Mouse (Mus musculus): ENCODE data around the gene Gm17364.
A peak's percentile ranks its signal among the peaks of the same experiment; 100 is the strongest.
"Not testable (repeated sequence)": the region's sequence is repeated elsewhere in the genome, so short reads cannot be mapped to it uniquely, and the experiment has no call there.

Gm17364 gene

GRCm38 (mm10) chr13:41273927-41274650, at the start of gene Gm17364:
Gm17364 (minus strand) TSS chr13:41273977.
- no peak for DNase-seq (ENCODE audit: low spot score)

GRCm38 (mm10) chr13:41321433-41321832, 47.7 kb upstream of the Gm17364 start:
- no peak for DNase-seq (ENCODE audit: low spot score)

DNA sequence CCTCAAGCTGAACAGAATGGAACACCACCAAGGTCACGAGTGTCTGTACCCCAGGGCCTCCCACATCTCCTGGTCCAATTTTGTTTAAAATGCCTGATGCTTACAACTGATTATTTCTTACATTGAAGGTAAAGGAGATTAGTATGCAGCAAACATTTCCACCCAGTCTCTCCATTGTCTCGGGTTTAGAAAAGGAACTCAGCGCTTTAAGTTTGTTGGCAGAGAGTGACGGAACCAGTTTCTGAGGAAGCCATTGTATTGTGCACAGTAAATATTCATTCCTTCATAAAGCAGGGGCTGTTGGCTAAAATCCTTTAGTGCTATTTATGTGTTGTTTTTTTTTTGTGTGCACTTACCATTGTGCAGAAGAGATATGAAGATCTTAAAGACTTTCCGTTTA, 47.0 kb upstream of the Gm17364 start:
- DNase-seq (ENCODE audit: low spot score), result no peak

GRCm38 (mm10) chr13:41302716-41303115, 28.9 kb upstream of the Gm17364 start:
- peak; percentile 63 for DNase-seq (ENCODE audit: low spot score)

DNA sequence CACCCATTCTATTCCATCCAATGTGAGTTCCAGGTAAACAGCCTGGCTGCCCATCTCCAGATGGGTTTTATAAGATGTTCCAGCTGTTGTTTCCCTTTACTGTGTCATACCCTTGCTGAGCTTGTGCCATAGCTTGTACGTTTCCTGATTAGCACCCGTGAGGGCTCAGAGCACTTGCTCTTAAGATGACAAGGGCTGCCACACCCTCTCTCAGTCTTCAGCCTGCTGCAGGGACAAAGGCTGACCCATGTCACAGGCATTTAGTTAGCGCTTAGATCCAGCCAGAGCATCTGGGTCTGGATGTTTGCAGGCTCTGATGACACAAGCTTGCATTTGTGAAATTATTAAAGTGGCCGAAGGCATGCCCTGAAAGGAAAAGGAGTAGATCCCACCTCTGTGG, 26.3 kb upstream of the Gm17364 start:
- no peak for DNase-seq (ENCODE audit: low spot score)

GRCm38 (mm10) chr13:41298996-41299395, 25.2 kb upstream of the Gm17364 start:
- DNase-seq (ENCODE audit: low spot score), result no peak

DNA sequence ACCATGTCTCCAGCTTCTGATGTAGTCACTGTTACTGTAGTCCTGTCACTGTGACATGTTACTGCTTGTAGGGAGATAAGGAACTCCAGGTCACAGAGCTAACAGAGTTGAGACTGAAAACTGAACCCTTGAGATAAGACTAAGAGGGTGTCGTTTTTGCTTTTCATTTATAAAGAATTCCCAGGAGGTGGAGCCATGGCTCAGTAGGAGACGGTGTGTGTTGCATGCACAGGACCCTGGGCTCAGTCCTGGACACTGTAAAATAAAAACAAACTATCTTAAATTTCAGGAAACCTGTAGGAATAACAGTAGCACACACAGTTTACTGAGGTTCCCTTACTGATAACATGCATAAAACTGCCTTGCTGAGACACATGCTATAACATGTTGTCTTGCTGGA, 24.8 kb upstream of the Gm17364 start:
- no peak for DNase-seq (ENCODE audit: low spot score)

DNA sequence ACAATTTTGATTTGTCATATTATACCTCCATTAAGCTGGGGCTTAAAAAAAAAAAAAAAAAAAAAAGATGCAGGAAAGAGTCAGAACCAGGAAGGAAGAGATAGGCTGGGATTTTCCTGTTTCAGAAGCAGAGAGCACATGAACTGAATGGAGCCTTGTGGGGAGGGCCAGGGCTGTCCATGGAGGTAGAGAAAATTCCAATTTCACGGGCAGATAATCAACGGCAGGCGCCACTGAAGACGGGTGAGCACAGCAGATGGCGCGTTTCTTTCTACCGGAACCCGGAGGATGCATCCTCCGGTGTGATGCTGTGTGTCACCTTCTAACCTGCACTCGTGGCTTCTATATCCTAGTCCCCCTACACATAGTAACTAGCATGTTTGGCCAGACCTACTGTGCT, 22.6 kb upstream of the Gm17364 start:
- DNase-seq (ENCODE audit: low spot score), result no peak

- no peak for DNase-seq (ENCODE audit: low spot score)
Measured at GRCm38 (mm10) chr13:41295886-41296285, 22.1 kb upstream of the Gm17364 start.

DNA sequence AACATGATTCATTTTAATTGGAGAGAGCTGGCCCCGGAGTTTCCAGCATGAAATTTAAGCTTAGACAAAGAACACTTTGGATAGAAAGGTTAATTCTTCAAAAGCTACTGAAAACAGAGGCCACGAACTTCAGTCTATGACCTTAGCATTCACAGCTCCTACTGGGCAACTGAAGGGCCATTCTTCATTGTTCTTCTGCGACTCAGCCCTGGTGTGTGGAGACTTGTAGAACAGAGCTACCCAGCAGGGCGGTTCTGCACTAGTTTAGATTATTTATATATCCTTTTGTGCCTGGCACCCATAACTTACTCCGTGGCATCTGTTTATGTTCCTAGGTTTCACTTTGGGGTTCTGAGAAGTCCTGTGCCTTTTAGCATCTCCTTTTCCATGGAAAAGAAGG, 19.8 kb upstream of the Gm17364 start:
- no peak for DNase-seq (ENCODE audit: low spot score)

DNA sequence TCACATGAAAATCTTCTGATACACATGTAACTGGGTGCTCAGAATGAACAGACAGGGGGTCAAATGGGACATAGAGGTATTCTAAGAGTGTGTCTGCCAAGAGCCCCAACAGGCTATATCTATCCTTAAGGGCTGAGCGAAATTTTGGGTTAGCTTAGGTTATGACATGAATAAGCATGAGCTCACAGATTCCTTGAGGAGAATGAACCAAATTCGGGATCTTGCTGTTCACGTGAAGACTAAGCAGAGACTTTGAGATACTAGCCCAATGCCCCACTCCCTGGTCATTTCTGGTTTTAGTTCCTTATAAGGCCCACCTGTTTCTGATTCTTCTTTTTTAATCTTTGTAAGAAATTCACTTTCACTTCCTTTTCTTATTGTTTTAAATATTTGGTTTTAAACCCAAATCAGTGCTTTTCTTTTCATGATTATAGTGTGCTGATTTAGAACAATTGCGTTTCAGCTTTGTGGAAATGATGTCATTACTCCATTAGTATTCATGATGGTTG, 17.7 kb upstream of the Gm17364 start:
- DNase-seq (ENCODE audit: low spot score), result no peak

- no peak for DNase-seq (ENCODE audit: low spot score)
Measured at GRCm38 (mm10) chr13:41286285-41286684, 12.5 kb upstream of the Gm17364 start.

- DNase-seq (ENCODE audit: low spot score), result no peak
Measured at GRCm38 (mm10) chr13:41285448-41285847, 11.7 kb upstream of the Gm17364 start.

- DNase-seq (ENCODE audit: low spot score), result peak; percentile 42
Measured at GRCm38 (mm10) chr13:41283256-41283655, 9.5 kb upstream of the Gm17364 start.

DNA sequence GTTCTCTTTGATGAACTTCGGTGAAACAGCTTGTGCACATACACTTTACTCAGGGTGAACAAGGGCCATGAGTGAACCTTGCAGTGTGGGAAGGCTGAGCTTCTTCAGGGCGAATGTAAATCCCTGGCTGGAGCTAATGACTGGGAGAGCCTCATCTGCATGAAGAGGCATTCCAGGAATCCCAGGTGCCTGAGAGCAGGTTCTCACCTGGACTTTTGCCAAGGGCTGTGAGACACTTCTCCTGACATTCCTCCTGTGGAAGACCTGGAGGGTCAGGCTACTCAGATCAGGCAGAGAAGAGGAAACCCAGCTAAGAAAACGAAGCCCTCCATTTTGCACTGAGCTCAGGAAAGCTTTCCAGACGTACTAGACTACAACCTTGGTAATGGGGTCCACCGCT, 6.9 kb upstream of the Gm17364 start:
- DNase-seq (ENCODE audit: low spot score), result no peak

DNA sequence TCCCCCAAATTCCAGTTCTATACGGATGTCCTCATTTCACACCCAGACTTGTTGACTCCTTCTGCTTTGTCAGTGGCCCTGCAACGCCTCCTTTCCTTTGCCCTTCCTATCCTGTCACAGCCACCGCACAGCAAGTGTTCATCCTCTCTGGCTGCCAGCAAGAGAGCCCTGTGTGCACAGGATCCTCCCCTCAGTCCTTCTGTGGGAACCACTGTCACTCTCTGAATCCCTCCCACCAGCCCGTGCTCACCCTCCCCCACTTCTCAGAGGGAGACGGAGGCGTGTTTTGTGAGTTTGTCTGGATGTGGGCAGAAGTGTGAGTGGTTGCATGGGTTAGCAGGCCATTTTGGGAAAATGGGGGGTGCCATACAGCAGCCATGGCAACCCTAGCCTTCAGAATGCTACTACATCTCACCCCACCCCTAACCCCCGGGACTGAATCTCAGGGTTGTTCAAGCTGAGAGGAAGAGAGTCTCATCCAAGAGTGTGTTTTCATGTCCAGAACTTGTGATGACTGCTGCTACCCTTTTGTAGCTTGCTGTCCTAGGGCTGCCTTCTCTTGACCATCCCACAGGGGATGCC, 5.9 kb downstream of the Gm17364 start:
- no peak for DNase-seq (ENCODE audit: low spot score)

- DNase-seq (ENCODE audit: low spot score), result no peak
Measured at GRCm38 (mm10) chr13:41263304-41264006, 10.3 kb downstream of the Gm17364 start.

- not testable (repeated sequence) for DNase-seq (ENCODE audit: low spot score)
Measured at GRCm38 (mm10) chr13:41261617-41262016, 12.2 kb downstream of the Gm17364 start.

DNA sequence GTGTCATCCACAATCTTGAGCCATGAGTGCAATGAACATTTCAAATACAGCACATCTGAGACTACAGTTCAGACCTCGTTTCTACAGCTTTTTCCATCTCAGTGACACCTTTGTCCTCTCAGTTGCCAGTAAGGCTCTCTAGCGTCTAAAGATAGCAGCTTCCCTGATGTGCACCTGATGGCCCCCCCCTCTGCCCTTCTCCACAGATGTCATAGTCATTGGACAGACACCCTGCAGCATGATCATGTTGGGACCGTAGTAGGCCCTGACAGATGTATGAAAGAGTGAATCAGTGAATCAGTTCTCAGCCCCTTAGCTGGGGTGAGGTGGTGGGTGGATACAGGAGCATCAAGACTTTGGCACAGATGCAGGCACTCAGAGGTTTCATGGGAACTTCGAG, 15.9 kb downstream of the Gm17364 start:
- DNase-seq (ENCODE audit: low spot score), result no peak

DNA sequence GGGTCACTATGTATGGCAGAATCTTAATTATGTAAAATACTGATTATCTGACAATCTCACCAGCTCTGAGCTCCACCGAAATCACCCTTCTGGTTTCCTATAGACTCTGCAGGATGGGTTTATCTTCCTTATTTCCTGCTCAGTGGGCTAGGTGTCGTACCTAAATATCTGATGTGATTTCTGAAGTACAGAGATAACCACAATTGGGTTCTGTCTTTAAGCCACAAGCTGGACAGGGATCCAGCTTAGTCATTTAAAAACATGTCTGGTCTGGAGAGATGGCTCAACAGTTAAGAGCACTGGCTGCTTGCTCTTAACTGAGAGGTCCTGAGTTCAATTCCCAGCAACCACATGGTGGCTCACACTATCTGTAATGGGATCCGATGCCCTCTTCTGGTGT, 16.8 kb downstream of the Gm17364 start:
- no peak for DNase-seq (ENCODE audit: low spot score)

DNA sequence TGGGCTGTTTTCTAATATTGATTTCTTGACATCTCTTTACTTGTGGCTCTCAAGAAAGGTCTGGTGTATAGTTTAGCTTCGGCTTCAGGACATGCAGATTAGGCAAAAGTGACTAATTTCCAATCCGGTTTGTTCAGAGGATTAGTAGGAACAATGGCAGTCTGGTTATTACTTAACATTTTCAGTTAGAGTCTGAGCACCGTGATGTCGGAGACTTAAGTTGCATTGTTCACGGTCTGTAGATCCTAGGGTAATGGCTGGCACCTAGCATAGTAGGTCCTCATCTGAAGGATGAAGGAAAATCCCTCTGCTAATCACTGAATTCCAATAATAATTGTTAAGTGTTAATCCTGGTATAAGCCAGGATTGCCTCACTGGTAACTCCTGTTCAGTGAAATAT, 17.7 kb downstream of the Gm17364 start:
- no peak for DNase-seq (ENCODE audit: low spot score)

GRCm38 (mm10) chr13:41252736-41253135, 21.0 kb downstream of the Gm17364 start:
- DNase-seq (ENCODE audit: low spot score), result no peak

GRCm38 (mm10) chr13:41252141-41252540, 21.6 kb downstream of the Gm17364 start:
- DNase-seq (ENCODE audit: low spot score), result no peak
